Comparison of ENCODE assay signal across 8 mouse cellular contexts in genomic region chr3:122728852-122729600, GRCm38 (mm10). TPM values are rescaled to one million over a fixed set of nuclear protein-coding genes. Genes with fewer than 3 reads are reported as not detected.
A peak's percentile ranks its signal among the peaks of the same experiment; 100 is the strongest.
DNase-seq lines count a peak whose midpoint lies in the region; ATAC-seq lines count a peak whose summit lies in the region.

TSS of gene Pde5a (plus strand) at chr3:122728947.

- peak within 1 kb of the TSS; percentile 82 for H3K27ac ChIP-seq in hindbrain, embryonic 13.5 days

- H3K4me1 ChIP-seq in hindbrain, embryonic 13.5 days (replicated peaks), result peaks cover 16% of the 10 kb centered on the region

- H3K4me3 ChIP-seq in hindbrain, embryonic 13.5 days, result peak within 1 kb of the TSS; percentile 77

- peak; percentile 76 for ATAC-seq in hindbrain, embryonic 13.5 days (ENCODE audit: low FRiP score)

- peak within 1 kb of the TSS; percentile 88 for H3K4me2 ChIP-seq in hindbrain, embryonic 13.5 days

- peak; percentile 84 for DNase-seq in R1 (ENCODE audit: low read depth, low spot score)
- DNase-seq in cerebellum, postnatal 10 days, result peak; percentile 93 to 94
- DNase-seq in frontal cortex, postnatal 36 days (ENCODE audit: low spot score in 2 of 2), result peak; percentile 17 to 26
- DNase-seq in layer of hippocampus, postnatal 36 days, result peak; percentile 19 to 29
- DNase-seq in lung, postnatal 36 days, result peak; percentile 91
- DNase-seq in retina, embryonic 14.5 days (ENCODE audit: low spot score), result peak; percentile 88
- DNase-seq in thymus, postnatal 25 days, result peak; percentile 85

- H3K27me3 ChIP-seq in hindbrain, embryonic 13.5 days, result no peaks in the 10 kb centered on the region

- H3K9me3 ChIP-seq in hindbrain, embryonic 13.5 days, result no peaks in the 10 kb centered on the region

- peak within 1 kb of the TSS; percentile 85 for H3K9ac ChIP-seq in hindbrain, embryonic 13.5 days

- under 1% methylated on average over 49 of the region's 49 CpGs for WGBS in hindbrain, embryonic 13.5 days

- no peaks in the 10 kb centered on the region for H3K36me3 ChIP-seq in hindbrain, embryonic 13.5 days

RNA-seq across cellular contexts. Expression of gene Pde5a, which starts in this region (rescaled TPM):
- polyA plus RNA-seq in hindbrain, embryonic 13.5 days (2015; fragmentation: Nextera tagmentation; extraction: Ambion mirVana), result 2.3 and 2.6 TPM in 2 replicates
- total RNA-seq in layer of hippocampus, postnatal 36 days (2021), result 1 to 10 TPM; 9.1 to 9.6 TPM

Comparison
In these comparisons a context has a peak if more than half of its experiments do, and no peak if none do; other contexts are left out.
1. Peak in every context shown above with its lines: DNase-seq, ATAC-seq, H3K4me3 ChIP-seq and H3K27ac ChIP-seq.
2. DNase-seq: peak in every context shown above with its lines; median percentile 94 in cerebellum, postnatal 10 days; 91 in lung, postnatal 36 days; 88 in retina, embryonic 14.5 days; 85 in thymus, postnatal 25 days; 84 in R1; 24 in layer of hippocampus, postnatal 36 days; 22 in frontal cortex, postnatal 36 days.